Mouse (Mus musculus) lung, postnatal 0 days (tissue): Measurements from ENCODE around the gene Riok1. TPM values are rescaled to one million over a fixed set of nuclear protein-coding genes. Genes with fewer than 3 reads are reported as not detected.

Source experiments
- ATAC-seq: fragments of 200-750 bp; cut with Nextera tagmentation; 2 replicates; pipeline ENCODE4 v1.8.0; 2017; ENCODE audit warnings: moderate library complexity
- DNase-seq: peaks from one replicate; pipeline ENCODE4 v3.0.0-alpha.2; 2016; ENCODE audit warnings: low spot score
- H3K27ac ChIP-seq: fragments of 300-500 bp; sonication (generic); 2 replicates; pipeline ENCODE4 v1.5.1; 2014; ENCODE audit warnings: antibody characterized with exemption, mild to moderate bottlenecking, low read length, mixed read lengths
- H3K27me3 ChIP-seq: fragments of 300-500 bp; sonication (generic); replicated peaks from 2 replicates; pipeline ENCODE4 v1.6.1; 2014; ENCODE audit warnings: low read length, mixed read lengths; ENCODE audit not compliant: insufficient read depth
- H3K36me3 ChIP-seq: fragments of 300-500 bp; sonication (generic); 2 replicates; pipeline ENCODE4 v1.6.1; 2014; ENCODE audit warnings: low read length, mixed read lengths; ENCODE audit not compliant: insufficient read depth
- H3K4me1 ChIP-seq: fragments of 300-500 bp; sonication (generic); 2 replicates; pipeline ENCODE4 v1.6.1; 2014; ENCODE audit warnings: antibody characterized with exemption, low read depth, low read length, mixed read lengths; ENCODE audit not compliant: insufficient read depth
- H3K4me2 ChIP-seq: fragments of 300-500 bp; sonication (generic); replicated peaks from 2 replicates; pipeline ENCODE4 v1.6.1; 2014; ENCODE audit warnings: low read depth, mild to moderate bottlenecking, low read length, moderate library complexity, mixed read lengths
- H3K4me3 ChIP-seq: fragments of 300-500 bp; sonication (generic); 2 replicates; pipeline ENCODE4 v1.5.1; 2014; ENCODE audit warnings: low read depth, low read length
- H3K9ac ChIP-seq: fragments of 300-500 bp; sonication (generic); replicated peaks from 2 replicates; pipeline ENCODE4 v1.6.1; 2014; ENCODE audit warnings: low read depth, mild to moderate bottlenecking
- H3K9me3 ChIP-seq: fragments of 300-500 bp; sonication (generic); 2 replicates; pipeline ENCODE4 v1.6.1; 2016; ENCODE audit warnings: low read length, mixed read lengths
- CTCF ChIP-seq: IDR thresholded peaks from 2 replicates; pipeline ENCODE4 v1.5.1; 2016; ENCODE audit warnings: antibody characterized with exemption, mild to moderate bottlenecking
- EP300 ChIP-seq: IDR thresholded peaks from 2 replicates; pipeline ENCODE4 v1.6.1; 2016; ENCODE audit warnings: antibody characterized with exemption, mild to moderate bottlenecking, control low read depth
- WGBS: fragments of 180-500 bp; shearing (Covaris S2); extraction: QIAGEN DNeasy Blood & Tissue Kit; methylation state at CpG from one replicate; pipeline ENCODE4 v1.1.7; 2014; 5-methylcytosine and 5-hydroxymethylcytosine counted together
- polyA plus RNA-seq: library from polyadenylated mRNA; unstranded; fragments of >200 nt; fragmentation: Nextera tagmentation; extraction: Ambion mirVana; gene quantifications from 2 replicates; pipeline ENCODE4 v1.2.1, GENCODE M21; 2015

Gene Riok1
- polyA plus RNA-seq, 1 experiment from 2014 or later = 29.5 TPM

DNA sequence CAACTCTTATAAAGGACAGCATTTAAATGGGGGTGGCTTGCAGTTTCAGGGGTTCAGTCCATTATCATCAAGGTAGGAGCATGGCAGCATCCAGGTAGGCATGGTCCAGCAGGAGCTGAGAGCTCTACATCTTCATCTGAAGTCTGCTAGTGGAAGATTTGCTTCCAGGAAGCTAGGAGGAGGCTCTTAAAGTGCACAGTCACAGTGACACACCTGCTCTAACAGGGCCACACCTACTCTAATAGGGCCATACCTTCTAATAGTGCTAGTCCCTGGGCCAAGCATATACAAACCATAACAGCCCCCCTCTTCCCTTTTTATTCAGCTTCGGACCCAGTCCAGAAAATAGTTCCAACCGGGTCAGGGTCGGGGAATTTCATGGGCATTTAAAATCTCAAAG, 37.1 kb upstream of the Riok1 start:
- H3K36me3 ChIP-seq = no peaks in the 10 kb centered on the region
- H3K27me3 ChIP-seq = no peaks in the 10 kb centered on the region
- H3K4me1 ChIP-seq = no peaks in the 10 kb centered on the region
- 61% methylated on average over 3 of the region's 3 CpGs for WGBS
- no peak overlapping the region for H3K27ac ChIP-seq
- no peak for ATAC-seq
- no peaks in the 10 kb centered on the region for H3K9me3 ChIP-seq
- TF ChIP-seq CTCF = no peak
- TF ChIP-seq EP300 = no peak
- no peak overlapping the region for H3K4me3 ChIP-seq
- no peak for DNase-seq
- no peak overlapping the region for H3K4me2 ChIP-seq
- no peak overlapping the region for H3K9ac ChIP-seq

DNA sequence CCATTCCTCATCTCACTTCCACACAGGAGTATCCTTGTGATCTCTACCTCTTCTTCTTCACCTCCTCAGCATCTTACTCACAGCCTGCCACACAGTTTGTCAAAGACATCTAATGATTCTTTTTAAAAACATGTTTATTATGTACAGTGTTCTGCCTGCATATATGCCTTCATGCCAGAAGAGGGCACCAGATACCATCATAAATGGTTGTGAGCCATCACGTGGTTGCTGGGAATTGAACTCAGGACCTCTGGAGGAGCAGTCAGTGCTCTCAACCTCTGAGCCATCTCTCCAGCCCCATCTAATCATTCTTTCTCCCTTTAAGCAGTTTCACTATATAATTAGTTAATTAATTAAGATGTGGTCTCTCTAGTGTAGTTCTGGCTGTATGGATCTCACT, 34.3 kb upstream of the Riok1 start:
- TF ChIP-seq CTCF (peak; percentile 22; the same call in 1 of the 2 replicates), EP300 (no peak)
- Histone ChIP-seq H3K4me3 (no peak overlapping the region), H3K4me1 (no peaks in the 10 kb centered on the region), H3K4me2 (no peak overlapping the region), H3K27ac (no peak overlapping the region), H3K9me3 (no peaks in the 10 kb centered on the region), H3K36me3 (no peaks in the 10 kb centered on the region), H3K27me3 (no peaks in the 10 kb centered on the region), H3K9ac (no peak overlapping the region)
- DNase-seq = no peak
- ATAC-seq = no peak
- 39% methylated on average over 1 of the region's 1 CpGs for WGBS

DNA sequence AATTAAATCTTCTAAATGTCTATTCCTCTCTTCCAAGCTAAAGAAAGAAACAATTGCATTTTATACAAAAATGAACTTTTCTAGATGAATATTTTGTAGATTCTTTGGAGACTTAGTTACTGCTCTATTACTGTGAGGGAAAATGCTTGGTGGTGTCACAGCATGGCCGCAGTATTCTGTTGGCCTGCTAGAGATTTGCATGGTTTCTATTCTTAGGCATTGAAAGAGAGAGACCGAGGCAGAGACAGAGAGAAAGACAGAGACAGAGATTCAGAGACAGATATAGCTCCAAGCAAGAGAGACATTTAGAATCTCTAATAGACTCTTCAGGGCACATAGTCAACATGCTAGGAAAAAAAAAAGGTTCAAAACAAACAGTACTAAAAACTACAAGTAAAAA, 28.8 kb upstream of the Riok1 start:
- TF ChIP-seq CTCF (no peak), EP300 (no peak)
- H3K9ac ChIP-seq = no peak overlapping the region
- 93% methylated on average over 2 of the region's 2 CpGs for WGBS
- H3K36me3 ChIP-seq = no peaks in the 10 kb centered on the region
- no peak for ATAC-seq
- H3K4me1 ChIP-seq = no peaks in the 10 kb centered on the region
- H3K9me3 ChIP-seq = no peaks in the 10 kb centered on the region
- H3K27ac ChIP-seq = no peak overlapping the region
- no peaks in the 10 kb centered on the region for H3K27me3 ChIP-seq
- no peak overlapping the region for H3K4me3 ChIP-seq
- no peak overlapping the region for H3K4me2 ChIP-seq
- DNase-seq = no peak

DNA sequence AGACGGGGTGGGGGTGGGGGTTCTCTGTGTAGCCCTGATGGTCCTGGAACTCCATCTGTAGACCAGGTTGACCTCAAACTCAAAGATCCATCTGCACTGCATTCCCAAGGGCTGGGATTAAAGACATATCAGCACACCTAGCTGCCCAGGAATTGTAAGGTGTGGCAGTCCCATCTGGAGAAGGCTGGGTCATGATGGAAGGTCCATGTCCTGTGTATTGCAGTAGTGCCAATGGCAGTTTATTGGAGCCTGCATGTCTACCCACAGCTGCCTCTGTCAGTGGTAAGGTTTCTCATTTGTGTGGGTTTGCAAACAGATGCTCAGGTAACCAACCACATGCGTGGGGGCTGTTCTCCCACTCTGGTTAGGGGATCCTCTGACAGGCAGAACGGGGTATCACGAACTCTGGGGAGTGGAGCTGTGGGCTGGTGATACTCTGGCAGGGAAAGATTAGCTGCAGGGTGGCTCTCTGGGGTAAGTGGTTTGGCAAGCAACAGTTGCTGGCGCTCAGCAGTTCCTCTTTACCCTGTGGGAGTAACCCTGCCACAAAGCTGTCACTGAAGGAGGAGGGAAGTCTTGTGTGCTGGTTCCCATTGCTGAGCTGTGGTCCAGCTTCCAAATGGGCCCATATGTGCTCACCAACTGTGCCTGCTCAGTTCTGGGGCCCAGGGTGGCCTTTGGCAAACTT, 26.9 kb upstream of the Riok1 start:
- Histone ChIP-seq H3K4me1 (no peaks in the 10 kb centered on the region), H3K9ac (no peak overlapping the region), H3K4me2 (no peak overlapping the region), H3K4me3 (no peak overlapping the region), H3K36me3 (no peaks in the 10 kb centered on the region), H3K27me3 (no peaks in the 10 kb centered on the region), H3K9me3 (no peaks in the 10 kb centered on the region), H3K27ac (no peak overlapping the region)
- 70% methylated on average over 5 of the region's 5 CpGs for WGBS
- ATAC-seq (no peak), DNase-seq (peak; percentile 42)
- no peak for TF ChIP-seq EP300
- TF ChIP-seq CTCF = no peak

DNA sequence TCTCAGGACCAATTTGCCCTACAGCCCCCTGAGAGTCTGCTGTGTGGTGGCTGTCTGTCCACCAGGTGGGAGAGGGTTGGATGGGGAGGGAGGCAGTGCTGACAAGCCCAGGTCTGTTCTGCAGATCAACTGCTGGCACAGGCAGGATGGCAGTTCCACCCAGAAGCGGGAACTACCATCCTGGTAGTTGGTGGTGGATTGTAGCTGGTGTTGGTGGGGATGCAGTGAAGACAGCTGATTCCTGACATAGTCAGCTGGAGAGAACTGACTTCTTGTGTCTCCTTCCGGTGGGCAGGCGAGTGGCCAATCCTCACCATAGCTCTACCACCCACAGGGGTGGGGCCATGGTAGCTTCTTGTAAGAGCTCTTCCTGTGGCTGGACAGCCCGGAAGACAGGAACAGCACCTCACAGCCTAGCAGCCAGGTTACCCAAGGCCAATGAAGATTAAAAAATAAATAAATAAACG, 26.3 kb upstream of the Riok1 start:
- TF ChIP-seq EP300 (no peak), CTCF (no peak)

DNA sequence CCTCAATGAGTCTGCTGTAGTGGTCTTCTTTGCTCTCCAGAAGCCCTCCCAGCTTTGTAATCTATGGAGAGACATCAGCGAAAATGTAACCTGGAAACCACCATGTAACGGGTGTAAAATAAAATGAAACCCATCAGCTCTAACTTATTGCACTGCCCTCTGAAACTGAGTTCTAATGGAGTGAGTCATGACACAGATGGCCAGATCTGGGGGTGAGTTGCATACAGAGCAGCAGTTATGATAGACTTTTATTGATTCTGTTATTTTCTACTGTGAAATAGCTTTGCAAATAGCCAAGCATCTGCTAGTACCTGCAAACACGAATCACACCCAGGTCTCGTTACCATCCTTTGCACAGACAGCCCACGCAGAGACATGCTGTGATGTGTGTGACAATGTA, 24.4 kb upstream of the Riok1 start:
- ATAC-seq = no peak
- H3K9ac ChIP-seq = no peak overlapping the region

More for the DNA sequence above, 26.3 kb upstream of the Riok1 start:
- H3K27me3 ChIP-seq = no peaks in the 10 kb centered on the region
- 59% methylated on average over 5 of the region's 5 CpGs for WGBS
- no peak for ATAC-seq
- no peak overlapping the region for H3K4me2 ChIP-seq
- H3K36me3 ChIP-seq = no peaks in the 10 kb centered on the region
- H3K27ac ChIP-seq = no peak overlapping the region
- no peaks in the 10 kb centered on the region for H3K9me3 ChIP-seq
- H3K4me1 ChIP-seq = no peaks in the 10 kb centered on the region
- no peak for DNase-seq
- no peak overlapping the region for H3K9ac ChIP-seq
- no peak overlapping the region for H3K4me3 ChIP-seq

More for the DNA sequence above, 24.4 kb upstream of the Riok1 start:
- no peaks in the 10 kb centered on the region for H3K36me3 ChIP-seq
- H3K27ac ChIP-seq = no peak overlapping the region
- TF ChIP-seq EP300 (no peak), CTCF (no peak)
- 79% methylated on average over 5 of the region's 5 CpGs for WGBS
- H3K4me3 ChIP-seq = no peak overlapping the region
- no peaks in the 10 kb centered on the region for H3K4me1 ChIP-seq
- H3K4me2 ChIP-seq = no peak overlapping the region
- no peaks in the 10 kb centered on the region for H3K27me3 ChIP-seq
- DNase-seq = no peak
- no peaks in the 10 kb centered on the region for H3K9me3 ChIP-seq
